17 mouse cellular contexts compared by ENCODE assay signal in genomic region chr7:27757048-27757375, GRCm38 (mm10). TPM values are rescaled to one million over a fixed set of nuclear protein-coding genes. Genes with fewer than 3 reads are reported as not detected.
DNase-seq lines count a peak whose midpoint lies in the region; ATAC-seq and TF ChIP-seq lines count a peak whose summit lies in the region.
"Had no signal": no experiment of that assay in that cellular context is flagged by ENCODE, and none has a peak within 500 bp of the region (broad histone marks: within the 10 kb centered on the region; RNA-seq: fewer than 3 reads in every experiment).

No protein-coding gene starts in this region.

- H3K27ac ChIP-seq in ES-Bruce4 (ENCODE audit: insufficient read depth, low read length): peak overlapping the region; percentile 46
- H3K27ac ChIP-seq in forebrain, embryonic 10.5 days: peak overlapping the region; percentile 82
- peak overlapping the region; percentile 76 for H3K27ac ChIP-seq in hindbrain, embryonic 12.5 days
- peak overlapping the region; percentile 70 for H3K27ac ChIP-seq in midbrain, embryonic 13.5 days
- H3K27ac ChIP-seq in layer of hippocampus, adult 2 months: no peak overlapping the region
- H3K27ac ChIP-seq: kidney, embryonic 15.5 days; limb, embryonic 15.5 days had no signal

- DNase-seq in forebrain, embryonic 10.5 days (ENCODE audit: extremely low spot score, low spot score): no peak
- DNase-seq in cerebellum, adult 11-12 months: no peak
- DNase-seq in cerebellum, adult 18-20 months: no peak
- DNase-seq in layer of hippocampus, adult 2 months (ENCODE audit: low spot score in 2 of 2): no peak
- no peak for DNase-seq in layer of hippocampus, adult 11-12 months (ENCODE audit: low spot score)
- DNase-seq: cerebellum, adult 8-10 months; heart, adult 11 months; lung, adult 18-20 months; lung, postnatal 4 days; thymus, adult 2 months had no signal

- no peak for TF ChIP-seq EP300 in ES-Bruce4 (IDR thresholded peaks at IDR 0.05; ENCODE audit: insufficient read depth, low read depth, low read length)

- no peaks in the 10 kb centered on the region for H3K27me3 ChIP-seq in ES-Bruce4 (ENCODE audit: control insufficient read depth, insufficient read depth, low read length, poor library complexity, severe bottlenecking)
- H3K27me3 ChIP-seq in forebrain, embryonic 10.5 days (ENCODE audit: poor library complexity, severe bottlenecking): no peaks in the 10 kb centered on the region
- no peaks in the 10 kb centered on the region for H3K27me3 ChIP-seq in hindbrain, embryonic 12.5 days
- no peaks in the 10 kb centered on the region for H3K27me3 ChIP-seq in midbrain, embryonic 13.5 days
- H3K27me3 ChIP-seq: kidney, embryonic 15.5 days; limb, embryonic 15.5 days; Patski had no signal

- H3K4me3 ChIP-seq in ES-Bruce4 (ENCODE audit: low read depth, low read length): no peak overlapping the region
- H3K4me3 ChIP-seq in forebrain, embryonic 10.5 days: peak overlapping the region; percentile 18; the same call in 1 of the 2 replicates
- H3K4me3 ChIP-seq in hindbrain, embryonic 12.5 days: no peak overlapping the region
- no peak overlapping the region for H3K4me3 ChIP-seq in midbrain, embryonic 13.5 days (replicated peaks)
- H3K4me3 ChIP-seq in layer of hippocampus, adult 2 months: no peak overlapping the region
- H3K4me3 ChIP-seq: erythroblast, embryonic 14.5 days; kidney, embryonic 15.5 days; limb, embryonic 15.5 days had no signal

- no peak for TF ChIP-seq POLR2A in ES-Bruce4 (IDR thresholded peaks at IDR 0.05; ENCODE audit: insufficient read depth, low read length)

- no peaks in the 10 kb centered on the region for H3K36me3 ChIP-seq in ES-Bruce4 (ENCODE audit: control insufficient read depth, insufficient read depth, low read length, poor library complexity, severe bottlenecking)
- H3K36me3 ChIP-seq in forebrain, embryonic 10.5 days (replicated peaks): peaks cover 29% of the 10 kb centered on the region
- 0 out of 2 replicates have a peak, but pooled peaks cover 9% of the 10 kb centered on the region for H3K36me3 ChIP-seq in hindbrain, embryonic 12.5 days
- peaks cover 12% of the 10 kb centered on the region for H3K36me3 ChIP-seq in midbrain, embryonic 13.5 days

- H3K4me2 ChIP-seq in hindbrain, embryonic 12.5 days (replicated peaks): no peak overlapping the region
- no peak overlapping the region for H3K4me2 ChIP-seq in midbrain, embryonic 13.5 days (replicated peaks)
- H3K4me2 ChIP-seq: kidney, embryonic 15.5 days; limb, embryonic 15.5 days had no signal

- no peak for TF ChIP-seq CTCF in ES-Bruce4 (IDR thresholded peaks at IDR 0.05; ENCODE audit: low read depth, low read length)
- TF ChIP-seq CTCF in layer of hippocampus, adult 2 months (conservative IDR thresholded peaks at IDR 0.05): no peak

- peaks cover 20% of the 10 kb centered on the region for H3K9me3 ChIP-seq in ES-Bruce4 (replicated peaks; ENCODE audit: control insufficient read depth, insufficient read depth, low read length, poor library complexity, severe bottlenecking)
- peaks cover 5% of the 10 kb centered on the region; the same call in 1 of the 2 replicates for H3K9me3 ChIP-seq in forebrain, embryonic 10.5 days
- H3K9me3 ChIP-seq in hindbrain, embryonic 12.5 days (replicated peaks): no peaks in the 10 kb centered on the region
- H3K9me3 ChIP-seq in midbrain, embryonic 13.5 days: 0 out of 2 replicates have a peak, but pooled peaks cover 3% of the 10 kb centered on the region
- H3K9me3 ChIP-seq: kidney, embryonic 15.5 days; limb, embryonic 15.5 days had no signal

- no peak overlapping the region for H3K9ac ChIP-seq in ES-Bruce4 (ENCODE audit: low read depth, poor library complexity, severe bottlenecking)
- no peak overlapping the region for H3K9ac ChIP-seq in hindbrain, embryonic 12.5 days
- H3K9ac ChIP-seq in midbrain, embryonic 13.5 days (replicated peaks): no peak overlapping the region
- H3K9ac ChIP-seq: kidney, embryonic 15.5 days; limb, embryonic 15.5 days had no signal

- ATAC-seq in hindbrain, embryonic 12.5 days (ENCODE audit: low FRiP score): peak; percentile 5; the same call in 1 of the 2 replicates
- peak; percentile 70 for ATAC-seq in midbrain, embryonic 13.5 days
- ATAC-seq: Patski had no signal

- WGBS in forebrain, embryonic 10.5 days: 17% methylated on average over 3 of the region's 3 CpGs
- WGBS in hindbrain, embryonic 12.5 days: 28% methylated on average over 3 of the region's 3 CpGs
- 12% methylated on average over 3 of the region's 3 CpGs for WGBS in midbrain, embryonic 13.5 days

- H3K4me1 ChIP-seq in ES-Bruce4 (ENCODE audit: control insufficient read depth, insufficient read depth, low read length): no peaks in the 10 kb centered on the region
- H3K4me1 ChIP-seq in forebrain, embryonic 10.5 days: peaks cover 24% of the 10 kb centered on the region
- H3K4me1 ChIP-seq in hindbrain, embryonic 12.5 days: peaks cover 10% of the 10 kb centered on the region
- peaks cover 18% of the 10 kb centered on the region for H3K4me1 ChIP-seq in midbrain, embryonic 13.5 days (replicated peaks)
- H3K4me1 ChIP-seq: kidney, embryonic 15.5 days; limb, embryonic 15.5 days had no signal

RNA-seq across cellular contexts. Expression of gene Zfp60, which starts 25.8 kb away (rescaled TPM):
- 18.5 and 24.0 TPM in 2 replicates for polyA plus RNA-seq in ES-Bruce4 (2011; ENCODE audit: insufficient read depth, insufficient read length, low read depth, missing spikeins)
- 70.8 and 76.5 TPM in 2 replicates for polyA plus RNA-seq in forebrain, embryonic 10.5 days (2016; fragmentation: Nextera tagmentation; extraction: Ambion mirVana)
- polyA plus RNA-seq in hindbrain, embryonic 12.5 days (2016; fragmentation: Nextera tagmentation; extraction: Ambion mirVana): 101 and 107 TPM in 2 replicates
- 142 and 143 TPM in 2 replicates for polyA plus RNA-seq in midbrain, embryonic 13.5 days (2015; fragmentation: Nextera tagmentation; extraction: Ambion mirVana)
- 10 to 100 TPM; 37.5 to 38.6 TPM for total RNA-seq in layer of hippocampus, adult 2 months (2021)

RNA-seq across cellular contexts. Expression of gene Zfp626, which starts 50.0 kb away (rescaled TPM):
- polyA plus RNA-seq in ES-Bruce4 (2011; ENCODE audit: insufficient read depth, insufficient read length, low read depth, missing spikeins): 7.3 and 9.3 TPM in 2 replicates
- 1.9 and 2.2 TPM in 2 replicates for polyA plus RNA-seq in forebrain, embryonic 10.5 days (2016; fragmentation: Nextera tagmentation; extraction: Ambion mirVana)
- 2.1 and 2.2 TPM in 2 replicates for polyA plus RNA-seq in hindbrain, embryonic 12.5 days (2016; fragmentation: Nextera tagmentation; extraction: Ambion mirVana)
- polyA plus RNA-seq in midbrain, embryonic 13.5 days (2015; fragmentation: Nextera tagmentation; extraction: Ambion mirVana): 2.6 and 2.8 TPM in 2 replicates
- total RNA-seq in layer of hippocampus, adult 2 months (2021): 1 to 10 TPM; 7.6 to 8.7 TPM
